Mouse (Mus musculus) layer of hippocampus, adult 18-20 months (tissue): ENCODE data around the gene Nos1ap. TPM values are rescaled to one million over a fixed set of nuclear protein-coding genes. Genes with fewer than 3 reads are reported as not detected.
A peak's percentile ranks its signal among the peaks of the same experiment; 100 is the strongest.

Experiments used
- DNase-seq, 2 experiments: peaks; one replicate each; pipeline ENCODE4 v3.0.0; 2022; ENCODE audit warnings: low spot score in 2 of 2
- total RNA-seq, 2 experiments: library from RNA; stranded (reverse); gene quantifications; 2 replicates each; pipeline ENCODE4 v1.2.3; 2021

The Nos1ap gene
- total RNA-seq, 2 experiments from 2014 or later: 187 to 213 TPM

DNA sequence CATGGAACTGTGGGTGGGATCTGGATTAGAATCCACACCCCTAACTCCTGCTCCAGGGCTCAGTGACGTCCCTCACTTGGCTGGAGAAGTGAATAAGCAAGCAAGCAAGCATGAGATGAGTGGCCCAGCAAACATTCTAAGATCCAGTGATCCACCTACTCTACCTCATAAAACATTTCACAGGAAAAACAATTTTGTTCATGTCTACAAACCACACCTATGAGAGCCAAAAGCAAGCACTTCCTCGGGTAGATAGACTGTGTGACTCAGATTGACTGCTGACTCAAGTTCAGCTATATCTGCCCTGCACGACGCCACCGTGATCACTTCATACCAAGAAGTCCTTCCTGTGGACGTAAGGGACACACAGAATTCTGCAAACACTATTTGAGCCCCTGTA lies 116.2 kb downstream of the Nos1ap start:
- no peak for DNase-seq

DNA sequence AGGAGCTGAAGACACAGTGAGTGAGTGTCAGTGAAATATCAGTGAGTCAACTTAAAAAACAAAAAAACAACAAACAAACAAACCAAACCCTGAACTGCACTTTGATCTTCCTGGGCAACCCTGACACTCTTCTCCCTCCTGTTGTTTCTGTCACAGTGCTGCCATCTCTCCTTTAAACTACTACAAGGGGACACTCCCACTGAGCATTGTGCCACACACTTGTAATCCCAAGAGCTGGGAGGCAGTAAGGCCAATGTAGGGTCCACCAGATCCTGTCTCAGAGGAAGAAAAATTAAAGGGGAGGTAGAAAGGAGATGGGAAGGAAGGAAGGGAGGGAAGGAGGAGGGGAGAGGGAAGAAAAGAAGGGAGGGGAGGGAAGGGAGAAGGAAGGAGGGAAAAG lies 116.8 kb downstream of the Nos1ap start:
- no peak for DNase-seq

DNA sequence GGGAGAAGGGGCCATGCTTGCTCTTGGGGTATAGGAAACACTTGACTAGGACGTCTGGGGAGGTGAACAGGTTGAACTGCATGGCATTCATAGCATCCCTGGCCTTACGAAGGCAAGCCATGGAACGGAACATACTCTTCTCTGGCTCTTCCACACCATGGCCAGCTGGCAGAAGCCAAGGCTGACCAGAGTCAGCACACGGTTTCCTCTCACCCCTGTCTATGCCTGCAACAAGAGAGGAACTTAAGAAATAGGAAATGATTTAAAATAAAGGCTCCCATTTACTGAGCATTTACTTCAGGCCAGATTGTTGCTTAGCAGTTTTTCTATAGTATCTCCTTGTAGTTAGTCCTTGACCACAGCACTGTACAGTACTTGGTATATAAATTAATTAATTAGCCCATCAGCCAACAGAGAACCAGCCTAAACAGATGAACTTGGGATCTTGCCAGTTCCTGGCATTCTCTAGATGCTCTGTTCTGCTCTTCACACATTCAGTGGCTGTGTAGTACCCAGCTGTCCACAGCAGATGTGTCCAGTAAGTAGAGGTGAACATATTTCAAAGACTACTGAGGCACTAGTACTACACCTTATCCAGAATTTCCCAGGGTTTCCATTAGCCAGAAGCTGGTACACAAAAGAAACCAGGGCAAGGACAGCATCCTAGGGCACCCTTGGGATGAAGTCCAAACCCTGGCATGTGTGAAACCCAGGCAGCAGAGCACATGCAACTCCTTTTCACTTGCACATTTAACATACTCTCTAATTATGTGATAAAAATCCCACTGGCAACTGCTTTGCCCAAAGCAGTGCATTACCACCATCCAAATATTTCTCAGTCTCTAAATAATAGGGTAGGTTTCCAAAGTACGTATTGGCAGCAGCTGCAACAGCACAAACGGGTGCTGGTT lies 123.3 kb downstream of the Nos1ap start:
- DNase-seq: no peak

DNA sequence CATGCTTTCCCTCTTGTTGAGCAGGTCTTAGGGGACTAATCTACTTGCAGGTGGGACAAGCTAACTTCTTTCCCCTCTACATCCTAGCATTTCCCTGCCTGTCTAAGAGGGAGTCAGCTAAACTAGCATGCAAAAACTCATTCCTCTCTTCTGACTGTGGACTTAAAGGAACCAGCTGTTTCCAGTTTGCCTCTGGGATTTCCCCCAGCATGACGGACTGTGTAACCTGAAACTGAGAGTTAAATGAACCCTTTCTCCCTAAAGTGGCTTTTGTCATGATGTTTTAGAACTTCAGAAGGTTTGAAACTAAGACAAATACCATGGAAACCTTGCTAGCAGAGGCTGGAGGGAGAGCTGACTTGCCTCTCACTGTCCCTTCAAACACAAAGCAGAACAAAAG lies 127.5 kb downstream of the Nos1ap start:
- no peak for DNase-seq

DNA sequence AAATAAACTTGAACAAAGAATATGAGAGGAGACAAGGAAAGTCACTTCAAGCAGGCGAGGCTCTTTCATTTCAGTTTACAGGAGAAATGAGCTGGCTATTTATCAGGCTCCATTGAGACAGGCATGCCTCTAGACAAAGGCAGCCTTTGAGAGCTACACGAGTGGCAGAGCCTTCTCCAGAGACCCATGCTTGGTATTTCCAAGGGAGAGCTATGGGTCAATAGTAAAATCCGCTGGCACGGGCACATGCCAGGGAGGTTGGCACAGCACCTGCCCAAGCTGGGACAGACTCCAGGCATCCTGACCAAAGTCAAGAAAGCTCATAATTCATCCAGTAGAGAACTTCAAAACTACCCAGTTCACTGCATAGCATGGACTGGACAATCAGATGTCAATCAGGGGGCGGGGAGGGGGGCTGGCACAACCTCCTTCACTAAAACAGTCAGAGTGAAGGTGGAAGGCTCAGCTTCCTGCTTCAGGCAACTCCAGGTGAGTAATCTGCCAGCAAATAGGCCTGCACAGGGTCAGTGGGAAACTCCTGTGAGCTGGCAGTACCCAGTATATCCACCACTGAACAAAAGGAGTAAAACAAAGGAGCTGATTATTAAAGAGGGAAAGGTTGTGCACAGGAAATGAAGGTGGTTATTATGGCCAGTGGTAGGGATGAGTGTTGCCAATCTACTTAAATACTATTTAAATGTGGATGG lies 129.6 kb downstream of the Nos1ap start:
- peak in 1 of 2 experiments; percentile 59 for DNase-seq

DNA sequence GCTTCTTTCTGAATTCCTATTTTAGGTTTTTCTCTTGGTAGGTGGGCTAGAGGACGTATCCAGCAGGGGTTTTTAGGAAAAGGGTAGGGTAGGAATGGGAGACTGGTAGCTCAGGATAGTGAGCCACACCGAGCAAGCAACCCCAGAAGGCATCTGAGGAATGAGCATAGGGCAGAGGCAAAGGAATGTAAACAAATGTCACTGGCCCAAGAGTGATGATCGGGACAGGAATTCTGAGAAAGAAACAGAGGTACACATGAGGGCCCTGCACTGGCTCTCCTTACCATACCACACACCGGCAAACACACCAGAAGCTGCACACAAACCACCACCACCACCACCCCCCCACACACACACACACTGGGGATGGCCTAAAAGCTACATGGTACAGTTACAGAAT lies 132.0 kb downstream of the Nos1ap start:
- no peak for DNase-seq

DNA sequence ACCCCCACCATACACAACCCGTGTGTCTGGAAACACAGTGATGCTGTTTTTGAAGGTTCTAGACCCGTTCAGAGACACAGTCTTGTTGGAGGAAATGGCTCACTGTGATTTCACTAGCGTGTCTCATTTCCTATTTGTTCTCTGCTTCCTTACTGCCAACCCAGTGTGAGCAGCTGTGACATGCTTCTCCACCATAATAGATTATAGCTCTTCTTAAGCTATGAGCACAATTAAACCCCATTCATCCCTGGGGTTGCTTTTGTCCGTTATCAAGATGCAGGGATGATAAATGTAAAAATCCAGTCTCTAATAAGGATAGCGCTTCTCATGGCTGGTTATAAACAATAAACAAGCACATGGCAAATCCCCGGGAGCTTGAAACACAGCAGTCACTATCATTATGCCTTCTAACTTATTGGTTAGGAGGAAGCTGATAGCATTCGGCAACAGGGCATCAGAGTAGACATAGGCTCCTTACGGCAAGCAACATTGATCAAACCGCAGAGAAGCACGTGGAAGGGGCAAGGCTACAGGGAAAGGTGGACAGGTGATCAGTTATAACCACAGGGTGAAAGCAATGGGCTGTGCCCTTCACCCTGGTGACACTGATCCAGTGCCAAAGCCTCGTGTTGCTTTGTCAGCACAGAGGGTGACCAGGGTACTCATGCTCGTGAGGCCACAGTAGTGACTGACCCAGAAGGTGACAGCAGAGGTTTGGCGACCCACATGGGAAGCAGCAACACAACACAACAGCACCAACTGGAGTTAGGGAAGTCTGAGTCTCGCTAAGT lies 133.6 kb downstream of the Nos1ap start:
- no peak for DNase-seq

DNA sequence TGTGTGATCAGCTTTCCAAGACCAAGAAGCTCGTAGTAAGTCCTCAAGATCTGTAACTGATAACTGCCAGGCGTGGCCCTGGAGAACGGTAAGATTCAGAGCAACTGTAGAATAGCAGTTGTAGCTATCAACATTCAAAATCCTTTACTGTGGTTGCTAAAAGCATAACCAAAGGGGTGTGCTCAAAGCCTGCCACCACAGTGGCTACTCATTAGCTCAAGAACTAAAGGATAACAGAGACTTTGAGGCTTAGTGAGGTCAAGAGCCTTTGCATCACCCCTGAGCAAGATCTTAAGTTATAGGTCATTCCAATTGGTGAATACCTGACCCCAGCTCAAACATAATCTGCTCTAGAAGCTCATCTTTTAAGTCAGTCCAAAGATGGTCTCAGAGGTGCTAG lies 134.3 kb downstream of the Nos1ap start:
- no peak for DNase-seq

DNA sequence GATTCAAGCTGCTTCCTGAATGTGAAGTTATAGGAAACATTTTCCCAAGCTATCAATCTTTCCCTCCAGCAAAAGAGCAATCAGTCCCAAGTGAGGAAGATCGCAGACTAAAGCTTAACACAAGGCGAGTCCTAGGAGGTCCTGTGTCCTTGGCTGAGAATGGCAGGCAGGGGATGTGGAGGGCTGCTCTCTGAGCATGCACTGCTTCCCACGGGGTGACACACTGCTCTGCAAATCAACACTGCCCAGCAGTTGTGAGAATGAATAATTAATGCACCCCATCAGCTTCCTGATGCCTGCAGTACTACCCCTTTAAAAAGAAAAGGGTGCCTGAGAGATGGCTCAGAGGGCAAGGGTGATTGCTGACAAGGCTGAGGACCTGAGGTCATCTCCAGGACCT lies 136.2 kb downstream of the Nos1ap start:
- DNase-seq: no peak

DNA sequence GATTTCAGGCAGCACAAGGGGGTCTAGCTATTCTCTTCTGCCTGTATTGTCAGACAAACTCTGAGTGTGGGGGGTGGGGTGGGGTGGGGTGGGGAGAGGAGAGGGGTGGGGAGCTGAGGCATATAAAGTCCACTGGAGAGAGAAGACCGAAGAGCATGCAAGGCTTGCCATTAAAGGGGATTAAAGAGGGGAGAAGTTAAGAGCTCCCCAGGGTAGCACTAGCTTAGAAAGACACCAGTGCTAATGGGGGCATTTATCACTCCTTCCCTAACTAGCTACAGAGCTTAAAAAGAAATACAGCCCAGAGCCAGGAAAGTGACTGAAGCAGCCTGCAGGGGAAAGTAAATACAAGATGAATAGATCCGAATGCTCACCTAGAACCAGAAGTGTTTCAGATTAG lies 141.4 kb downstream of the Nos1ap start:
- DNase-seq: no peak

DNA sequence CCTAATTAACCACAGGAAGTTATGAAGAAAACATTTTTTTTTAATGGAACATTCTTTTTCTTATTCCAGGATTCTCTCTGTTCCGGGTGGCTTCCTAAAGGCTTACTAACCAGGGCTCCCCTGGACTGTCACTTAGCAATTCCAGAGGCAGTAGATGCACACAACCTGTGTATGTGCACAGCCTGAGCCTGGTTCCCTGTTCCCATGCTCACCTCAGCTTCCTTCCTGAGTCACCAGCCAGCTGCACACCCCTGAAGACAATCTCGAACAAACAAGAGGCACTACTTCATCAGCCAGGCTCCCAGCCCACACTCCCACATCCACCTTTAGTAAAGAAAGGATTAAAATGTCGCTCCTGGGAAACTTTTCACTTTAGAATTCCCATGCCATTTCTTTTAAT lies 144.2 kb downstream of the Nos1ap start:
- no peak for DNase-seq

DNA sequence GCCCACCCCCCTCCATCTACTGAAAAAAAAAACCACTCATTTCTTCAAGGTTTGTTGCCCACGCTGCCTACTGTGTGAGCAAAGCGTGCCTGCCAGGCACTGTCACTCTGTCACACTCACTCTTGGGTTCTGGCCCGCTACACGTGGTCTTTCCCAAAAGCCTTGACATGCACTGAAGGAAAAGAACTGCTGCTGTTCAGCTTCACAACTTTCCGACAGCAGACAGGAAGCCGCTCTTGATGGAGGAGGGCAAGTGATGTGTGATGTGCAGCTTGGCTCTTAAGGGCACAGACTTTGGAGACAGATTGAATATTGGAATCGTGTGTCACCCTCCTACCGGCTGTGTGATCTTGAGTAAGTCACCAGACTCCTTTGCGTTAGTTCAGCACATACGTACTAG lies 149.3 kb downstream of the Nos1ap start:
- DNase-seq: peak; percentile 44 to 59

DNA sequence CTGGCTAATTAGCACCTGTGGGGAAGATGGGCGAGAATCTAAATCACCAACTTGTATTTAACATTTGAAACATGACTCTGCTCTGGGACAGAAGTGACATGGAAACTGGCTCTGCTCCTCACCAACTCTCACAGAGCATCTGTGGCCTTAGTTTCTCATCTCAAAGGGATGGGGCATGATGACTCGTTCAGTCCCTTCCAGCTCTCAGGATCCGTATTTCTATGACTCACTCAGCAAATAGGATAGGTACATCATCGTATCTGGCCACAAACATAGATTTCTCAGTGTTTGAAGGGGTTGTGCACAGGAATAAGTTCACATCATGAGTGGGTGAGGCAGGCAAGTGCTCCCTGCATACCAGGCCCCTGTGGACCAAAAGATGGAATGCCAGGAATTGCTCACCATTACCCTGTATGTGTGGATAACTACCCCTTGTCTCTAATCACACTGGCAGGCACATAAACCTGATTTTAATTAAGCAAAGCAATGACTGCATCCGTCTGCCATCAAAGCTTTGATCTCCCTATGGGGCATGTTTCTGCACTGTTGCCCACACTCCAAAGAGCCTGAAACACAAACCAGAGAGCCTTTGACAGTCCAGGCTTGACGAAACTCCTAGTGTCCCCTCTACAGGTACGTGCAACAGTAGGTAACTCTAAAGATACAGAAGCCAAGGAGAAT lies 151.1 kb downstream of the Nos1ap start:
- DNase-seq: no peak

DNA sequence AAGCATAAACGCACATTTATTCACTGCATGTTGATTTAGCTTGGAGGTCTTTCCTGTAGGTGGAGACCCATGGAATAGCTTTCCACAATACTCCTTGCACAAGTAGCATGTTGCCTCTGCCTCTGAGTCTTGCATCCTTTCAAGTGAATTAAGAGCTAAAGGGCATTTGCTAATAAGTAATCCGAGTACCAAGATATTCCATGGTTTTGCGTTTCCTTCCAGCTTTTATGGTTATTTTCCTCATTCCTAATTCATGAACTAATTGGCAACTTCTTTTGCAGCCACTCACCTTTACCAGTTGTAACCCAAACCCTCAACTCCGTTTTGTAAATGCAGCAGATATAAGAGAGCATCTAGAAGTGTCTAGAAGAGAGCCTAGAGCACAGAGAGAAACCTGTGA lies 155.5 kb downstream of the Nos1ap start:
- no peak for DNase-seq

DNA sequence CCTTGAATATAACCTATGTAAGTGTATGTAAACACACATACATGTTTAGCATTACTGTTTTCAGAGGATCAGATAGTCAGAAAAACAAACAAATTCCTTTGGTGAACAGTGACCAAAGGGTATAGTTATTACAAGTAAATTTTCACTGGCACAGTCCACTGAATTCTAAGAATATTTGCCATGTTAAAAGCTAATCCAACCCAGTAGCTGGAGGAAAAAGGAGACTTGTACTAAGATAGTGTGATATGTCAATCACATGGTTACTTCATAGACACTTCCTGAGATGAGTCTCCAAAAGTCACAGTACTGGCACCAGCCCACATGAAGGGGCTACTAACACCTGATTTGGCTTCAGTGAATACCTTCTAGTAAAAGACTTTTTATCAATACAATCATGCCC lies 156.0 kb downstream of the Nos1ap start:
- DNase-seq: no peak

DNA sequence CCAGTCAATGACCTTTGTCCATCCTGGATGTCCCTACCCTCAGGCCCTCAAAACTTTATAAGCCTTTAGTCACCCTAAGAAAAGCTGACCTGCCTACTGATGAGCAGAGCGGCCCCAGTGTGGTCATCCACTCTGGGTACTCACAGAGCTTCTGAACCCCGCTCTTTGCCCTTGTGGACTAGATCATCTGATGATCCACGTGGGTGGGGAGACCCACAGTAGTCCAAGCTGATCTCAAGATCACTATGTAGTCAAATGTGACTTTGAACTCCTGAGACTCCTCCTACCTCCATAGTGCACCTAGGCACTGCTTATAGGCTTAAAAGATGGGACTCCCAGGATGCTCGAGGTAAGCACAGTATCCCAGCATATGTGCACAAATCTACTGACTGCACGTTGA lies 157.4 kb downstream of the Nos1ap start:
- no peak for DNase-seq

DNA sequence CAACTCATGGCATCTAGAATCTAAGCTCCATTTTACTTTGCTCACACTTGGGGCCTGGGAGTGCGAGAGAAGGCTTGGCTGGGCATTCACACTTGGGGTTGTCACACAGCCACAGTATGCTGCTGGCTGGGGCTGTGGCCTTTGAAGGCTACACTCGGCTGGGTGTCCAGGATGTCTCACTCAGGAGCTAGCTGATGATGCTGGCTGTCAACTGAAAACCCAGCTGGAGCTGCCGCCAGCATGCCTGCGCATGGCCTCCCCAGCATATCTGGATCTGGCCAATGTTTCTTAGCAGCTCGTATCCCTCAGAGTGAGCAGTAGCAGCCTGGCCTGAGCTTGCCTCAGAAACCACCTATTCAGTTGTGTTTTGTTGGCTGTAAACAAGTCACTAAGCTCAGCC lies 158.3 kb downstream of the Nos1ap start:
- no peak for DNase-seq

DNA sequence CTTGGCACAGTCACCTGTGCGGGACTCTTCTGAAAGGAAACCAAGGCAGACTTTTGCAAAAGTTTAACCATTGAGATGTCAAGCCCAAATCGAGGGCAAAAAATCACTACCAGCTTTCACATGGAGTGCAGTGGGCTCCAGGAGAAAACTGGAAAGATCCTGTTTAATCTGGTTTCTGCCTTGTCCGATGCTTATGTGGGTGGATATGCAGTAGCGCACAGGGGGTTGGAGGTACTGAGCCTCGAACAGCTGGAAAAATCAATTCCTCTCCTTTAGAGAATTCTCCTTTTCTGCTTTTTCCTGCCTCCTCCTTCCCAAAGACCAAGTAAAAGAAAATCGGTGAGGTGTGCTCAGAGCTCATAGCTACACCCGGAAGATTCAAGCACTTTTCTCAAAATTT lies 159.0 kb downstream of the Nos1ap start:
- DNase-seq: no peak

DNA sequence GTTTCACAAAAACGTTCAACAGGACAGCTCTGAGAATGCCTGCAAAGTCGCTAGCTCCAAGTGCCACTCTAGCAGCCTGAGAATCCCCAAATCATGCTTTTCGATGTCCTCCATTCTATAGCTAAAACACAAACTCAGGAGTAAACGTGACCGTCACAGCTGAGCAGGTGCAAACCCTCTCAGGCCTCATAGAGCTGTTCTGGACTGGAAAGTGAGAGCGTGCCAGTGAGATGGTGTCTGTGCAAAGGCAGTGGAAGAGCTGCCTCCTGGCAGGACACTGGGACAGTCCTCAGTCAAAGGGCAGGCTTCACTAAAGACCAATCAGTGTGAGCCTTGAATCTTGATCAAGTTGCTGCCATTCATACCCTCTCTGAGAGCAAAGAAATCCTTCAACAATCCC lies 160.0 kb downstream of the Nos1ap start:
- DNase-seq: no peak

DNA sequence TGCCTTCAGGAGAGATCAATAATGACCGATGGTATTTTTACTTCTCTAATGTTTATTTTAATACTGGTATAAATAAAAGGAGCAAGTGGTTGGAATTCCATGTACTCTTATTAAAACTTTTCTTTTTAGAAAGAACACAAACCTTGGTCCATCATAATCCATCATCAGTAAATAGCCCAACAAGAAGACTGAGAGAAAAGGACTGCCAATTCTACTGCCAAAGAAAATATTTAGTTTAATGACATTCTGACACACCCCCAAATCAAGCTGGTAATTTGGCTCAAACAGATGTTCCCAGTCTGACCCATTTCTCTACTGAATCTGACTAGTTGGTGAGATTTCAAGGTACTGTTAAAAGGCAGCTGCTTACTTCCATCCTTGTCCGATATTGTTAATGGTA lies 161.5 kb downstream of the Nos1ap start:
- no peak for DNase-seq

DNA sequence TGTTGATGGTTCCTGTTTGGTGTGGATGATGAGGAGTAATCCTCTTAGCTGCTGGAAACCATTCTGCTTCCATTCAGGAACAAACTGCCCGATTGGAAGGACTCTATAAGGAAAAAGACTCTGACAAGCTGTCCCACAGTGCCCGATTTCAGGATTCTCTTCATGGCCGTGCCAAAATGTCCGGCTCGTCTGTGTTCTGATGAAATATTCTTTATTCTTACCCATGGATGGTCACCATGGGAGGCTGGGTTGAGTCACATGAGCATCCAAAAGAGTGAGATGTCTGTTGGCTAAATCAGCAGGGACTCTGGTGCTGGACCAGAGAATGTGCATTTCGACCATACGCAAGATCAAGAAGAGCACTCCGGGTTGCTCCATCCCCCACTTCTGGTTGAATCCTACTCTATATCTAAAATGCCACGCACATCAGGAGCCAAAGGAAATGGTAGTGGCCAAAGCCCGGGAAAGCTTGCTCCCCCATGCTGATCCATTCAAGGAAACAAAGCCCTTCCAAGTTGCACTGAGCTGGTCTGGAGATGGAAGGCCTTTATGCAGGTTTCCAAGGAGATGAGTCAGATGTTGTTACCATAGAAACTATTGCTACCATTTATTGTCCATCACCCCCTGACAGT lies 165.3 kb downstream of the Nos1ap start:
- no peak for DNase-seq
